Mouse (Mus musculus) spleen, adult 12 weeks (tissue): ENCODE measurements around the gene Klf11.
"Not testable (repeated sequence)": the region's sequence is repeated elsewhere in the genome, so short reads cannot be mapped to it uniquely, and the experiment has no call there.

Experiments
- DNase-seq: peaks from one replicate; pipeline ENCODE4 v3.0.0; 2022; ENCODE audit warnings: low spot score

The Klf11 gene

GRCm38 (mm10) chr12:24654065-24654862, 3.2 kb downstream of the Klf11 start:
- DNase-seq = no peak

- no peak for DNase-seq
Measured at GRCm38 (mm10) chr12:24656436-24656835, 5.4 kb downstream of the Klf11 start.

- no peak for DNase-seq
Measured at GRCm38 (mm10) chr12:24658998-24659397, 7.9 kb downstream of the Klf11 start.

GRCm38 (mm10) chr12:24659923-24660322, 8.8 kb downstream of the Klf11 start:
- no peak for DNase-seq

- DNase-seq = no peak
Measured at GRCm38 (mm10) chr12:24661100-24661499, 10.0 kb downstream of the Klf11 start.

- DNase-seq = no peak
Measured at GRCm38 (mm10) chr12:24662131-24662530, 11.1 kb downstream of the Klf11 start.

GRCm38 (mm10) chr12:24680096-24680491, 29.0 kb downstream of the Klf11 start:
- DNase-seq = no peak

- DNase-seq = no peak
Measured at GRCm38 (mm10) chr12:24680492-24681285, 29.6 kb downstream of the Klf11 start.

GRCm38 (mm10) chr12:24681286-24682023, 30.4 kb downstream of the Klf11 start, which contains the start of gene Cys1:
TSS of gene Cys1 (minus strand) at chr12:24681813.
- DNase-seq = no peak

GRCm38 (mm10) chr12:24682563-24682962, 31.5 kb downstream of the Klf11 start:
- DNase-seq = no peak

- no peak for DNase-seq
Measured at GRCm38 (mm10) chr12:24683461-24683860, 32.4 kb downstream of the Klf11 start.

GRCm38 (mm10) chr12:24686038-24686695, 35.1 kb downstream of the Klf11 start:
- DNase-seq = no peak

GRCm38 (mm10) chr12:24686696-24687346, 35.7 kb downstream of the Klf11 start:
- DNase-seq = no peak

- no peak for DNase-seq
Measured at GRCm38 (mm10) chr12:24690351-24690750, 39.3 kb downstream of the Klf11 start.

- peak; percentile 60 for DNase-seq
Measured at GRCm38 (mm10) chr12:24696500-24697483, 45.7 kb downstream of the Klf11 start.

GRCm38 (mm10) chr12:24697484-24698204, 46.6 kb downstream of the Klf11 start:
- no peak for DNase-seq

GRCm38 (mm10) chr12:24698514-24698913, 47.4 kb downstream of the Klf11 start:
- DNase-seq = no peak

GRCm38 (mm10) chr12:24699578-24699977, 48.5 kb downstream of the Klf11 start:
- DNase-seq = no peak

GRCm38 (mm10) chr12:24701621-24702020, 50.5 kb downstream of the Klf11 start:
- not testable (repeated sequence) for DNase-seq
